Mouse (Mus musculus): ENCODE results near the gene Glyatl3. TPM values are rescaled to one million over a fixed set of nuclear protein-coding genes. Genes with fewer than 3 reads are reported as not detected.

The Glyatl3 gene
- polyA plus RNA-seq, 1 experiment from 2014 or later: not detected

Other genes with a start within 250 kb of the Glyatl3 start
- gene Esp1, start 187.2 kb downstream of the Glyatl3 start, polyA plus RNA-seq (2015; fragmentation: Nextera tagmentation; extraction: Ambion mirVana): not detected in 2 replicates
- not detected in 2 replicates for gene Crisp2, start 107.3 kb downstream of the Glyatl3 start, polyA plus RNA-seq (2015; fragmentation: Nextera tagmentation; extraction: Ambion mirVana)
- gene Rhag, start 103.2 kb downstream of the Glyatl3 start, polyA plus RNA-seq (2015; fragmentation: Nextera tagmentation; extraction: Ambion mirVana): 0.30 TPM in 2 replicates
- gene 9130008F23Rik, start 33.8 kb downstream of the Glyatl3 start, polyA plus RNA-seq (2015; fragmentation: Nextera tagmentation; extraction: Ambion mirVana): 0.24 and 0.32 TPM in 2 replicates
- gene Mut, start 20.3 kb upstream of the Glyatl3 start, polyA plus RNA-seq (2015; fragmentation: Nextera tagmentation; extraction: Ambion mirVana): 21.0 and 22.5 TPM in 2 replicates
- gene Cenpq, start 20.7 kb upstream of the Glyatl3 start, polyA plus RNA-seq (2015; fragmentation: Nextera tagmentation; extraction: Ambion mirVana): 15.5 and 16.0 TPM in 2 replicates

Data from midbrain, embryonic 13.5 days (tissue).